Mouse (Mus musculus): ENCODE measurements around the gene Hapln1.
A peak's percentile ranks its signal among the peaks of the same experiment; 100 is the strongest.

DNA sequence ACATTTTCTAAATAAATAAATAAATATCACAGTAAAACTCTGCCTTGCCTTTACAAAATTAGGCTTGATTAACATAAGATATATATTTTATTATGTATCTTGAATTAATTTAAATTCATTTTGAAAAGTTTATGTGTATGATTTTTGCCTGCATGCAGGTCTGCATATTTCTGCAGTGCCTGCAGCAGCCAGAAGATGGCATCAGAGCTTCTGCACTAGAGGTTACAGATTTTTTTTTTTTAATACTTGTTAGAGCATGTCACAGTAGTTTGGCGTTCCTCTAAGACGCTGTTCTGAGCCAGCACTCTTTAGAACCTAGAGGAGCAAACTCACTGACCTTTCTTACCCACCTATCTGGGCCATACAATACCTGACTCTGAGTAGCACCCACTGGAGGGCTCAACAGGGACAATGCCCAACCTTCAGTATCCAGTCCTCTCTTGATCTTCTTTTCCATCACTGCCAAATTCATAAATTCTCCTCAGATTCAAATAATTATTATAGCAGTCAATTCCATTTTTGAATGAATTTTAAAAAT lies 8.7 kb downstream of the Hapln1 start:
- TF ChIP-seq CTCF (IDR thresholded peaks at IDR 0.05; ENCODE audit: low read depth) (peak; percentile 70), EP300 (IDR thresholded peaks at IDR 0.05; ENCODE audit: low read depth) (no peak)
